Mouse (Mus musculus): ENCODE measurements around the gene Gm20538.

- TF ChIP-seq CTCF (IDR thresholded peaks at IDR 0.05; ENCODE audit: low read depth, low read length) = no peak
- TF ChIP-seq TAL1 (conservative IDR thresholded peaks at IDR 0.05; ENCODE audit: low read depth, low read length) = no peak
These were observed 56.1 kb downstream of the Gm20538 start for GRCm38 (mm10) chr19:44496511-44496910.
